Mouse (Mus musculus) kidney, adult 2 months (tissue): ENCODE results near the gene Dppa4. TPM values are rescaled to one million over a fixed set of nuclear protein-coding genes. Genes with fewer than 3 reads are reported as not detected.
"Not testable (repeated sequence)": the region's sequence is repeated elsewhere in the genome, so short reads cannot be mapped to it uniquely, and the experiment has no call there.

Experiments used
- DNase-seq: peaks from one replicate; pipeline ENCODE4 v3.0.0; 2021
- H3K27ac ChIP-seq: fragments of 200-500 bp; 2 replicates; pipeline ENCODE4 v1.5.1; 2012; ENCODE audit warnings: low read depth, low read length, control low read depth, inconsistent platforms; ENCODE audit not compliant: insufficient read depth
- H3K27me3 ChIP-seq: fragments of 200-500 bp; replicated peaks from 2 replicates; pipeline ENCODE4 v1.6.1; 2012; ENCODE audit warnings: mild to moderate bottlenecking, moderate library complexity, low read length, inconsistent platforms; ENCODE audit not compliant: control insufficient read depth, insufficient read depth
- H3K36me3 ChIP-seq: fragments of 200-500 bp; 2 replicates; pipeline ENCODE4 v1.6.1; 2012; ENCODE audit warnings: mild to moderate bottlenecking, moderate library complexity, low read length, inconsistent platforms; ENCODE audit not compliant: control insufficient read depth, insufficient read depth
- H3K4me1 ChIP-seq: fragments of 200-500 bp; 2 replicates; pipeline ENCODE4 v1.6.1; 2011; ENCODE audit warnings: low read length; ENCODE audit not compliant: control insufficient read depth, insufficient read depth
- H3K4me3 ChIP-seq: fragments of 200-500 bp; 2 replicates; pipeline ENCODE4 v1.5.1; 2011; ENCODE audit warnings: mild to moderate bottlenecking, low read depth, low read length, control low read depth; ENCODE audit not compliant: insufficient read depth
- CTCF ChIP-seq: fragments of 200-500 bp; conservative IDR thresholded peaks from 2 replicates; pipeline ENCODE4 v1.5.1; 2011; ENCODE audit warnings: low read depth, mild to moderate bottlenecking, control low read depth, low read length, moderate library complexity, mixed read lengths; ENCODE audit not compliant: insufficient read depth, insufficient read length
- POLR2A ChIP-seq: fragments of 200-500 bp; IDR thresholded peaks from one replicate; pipeline ENCODE4 v1.6.1; 2011; ENCODE audit warnings: low read depth, low read length, control low read depth
- WGBS: fragments of 180-500 bp; shearing (Covaris S2); methylation state at CpG from one replicate; pipeline ENCODE4 v1.1.7; 2018; 5-methylcytosine and 5-hydroxymethylcytosine counted together
- polyA plus RNA-seq: library from polyadenylated mRNA; depleted of rRNA; stranded (reverse); fragments of >200 nt; gene quantifications from 2 replicates; pipeline ENCODE4 v1.2.3, GENCODE M21; 2012

Dppa4 gene
- polyA plus RNA-seq, 1 experiment = not detected

- Histone ChIP-seq H3K4me3 (no peak within 1 kb of the TSS), H3K27me3 (no peaks in the 10 kb centered on the region), H3K4me1 (no peaks in the 10 kb centered on the region), H3K27ac (no peak within 1 kb of the TSS; the same call in 1 of the 2 replicates), H3K36me3 (no peaks in the 10 kb centered on the region)
- TF ChIP-seq POLR2A (no peak), CTCF (no peak)
- DNase-seq = no peak
- 75% methylated on average over 7 of the region's 7 CpGs for WGBS
Observed at GRCm38 (mm10) chr16:48303509-48303908, 20.0 kb downstream of the Dppa4 start, which contains the start of gene Dppa2. Gene Dppa2, plus strand, starts transcription at chr16:48303908.

DNA sequence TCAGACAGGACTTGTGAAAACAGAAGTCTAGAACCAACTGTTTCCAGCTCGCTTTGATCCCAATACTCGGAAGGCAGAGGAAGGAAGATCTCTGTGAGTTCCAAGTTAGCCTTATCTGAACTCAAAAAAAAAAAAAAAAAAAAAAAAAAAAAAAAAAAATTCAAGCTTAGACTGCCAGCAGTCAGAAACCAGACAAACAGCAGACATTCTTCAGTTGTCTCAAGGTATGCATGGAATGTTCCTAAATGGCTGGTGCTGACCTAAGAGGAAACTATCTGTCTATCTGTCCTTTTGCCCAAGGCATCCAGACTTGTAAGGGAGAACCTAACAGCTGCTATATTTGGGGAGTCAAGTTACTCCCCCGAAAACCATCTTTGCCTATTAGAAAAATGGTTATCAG lies 20.4 kb downstream of the Dppa4 start:
- DNase-seq = peak; percentile 27
- Histone ChIP-seq H3K4me1 (no peaks in the 10 kb centered on the region), H3K27ac (no peak overlapping the region; the same call in 1 of the 2 replicates), H3K36me3 (no peaks in the 10 kb centered on the region), H3K4me3 (no peak overlapping the region), H3K27me3 (no peaks in the 10 kb centered on the region)
- TF ChIP-seq POLR2A (no peak), CTCF (no peak)
- WGBS = 61% methylated on average over 3 of the region's 3 CpGs

- WGBS = 92% methylated on average over 10 of the region's 10 CpGs
- H3K27ac ChIP-seq, H3K4me1 ChIP-seq, H3K27me3 ChIP-seq, H3K36me3 ChIP-seq, H3K4me3 ChIP-seq, DNase-seq: not testable (repeated sequence)
Observed at GRCm38 (mm10) chr16:48308916-48309315, 25.4 kb downstream of the Dppa4 start.

DNA sequence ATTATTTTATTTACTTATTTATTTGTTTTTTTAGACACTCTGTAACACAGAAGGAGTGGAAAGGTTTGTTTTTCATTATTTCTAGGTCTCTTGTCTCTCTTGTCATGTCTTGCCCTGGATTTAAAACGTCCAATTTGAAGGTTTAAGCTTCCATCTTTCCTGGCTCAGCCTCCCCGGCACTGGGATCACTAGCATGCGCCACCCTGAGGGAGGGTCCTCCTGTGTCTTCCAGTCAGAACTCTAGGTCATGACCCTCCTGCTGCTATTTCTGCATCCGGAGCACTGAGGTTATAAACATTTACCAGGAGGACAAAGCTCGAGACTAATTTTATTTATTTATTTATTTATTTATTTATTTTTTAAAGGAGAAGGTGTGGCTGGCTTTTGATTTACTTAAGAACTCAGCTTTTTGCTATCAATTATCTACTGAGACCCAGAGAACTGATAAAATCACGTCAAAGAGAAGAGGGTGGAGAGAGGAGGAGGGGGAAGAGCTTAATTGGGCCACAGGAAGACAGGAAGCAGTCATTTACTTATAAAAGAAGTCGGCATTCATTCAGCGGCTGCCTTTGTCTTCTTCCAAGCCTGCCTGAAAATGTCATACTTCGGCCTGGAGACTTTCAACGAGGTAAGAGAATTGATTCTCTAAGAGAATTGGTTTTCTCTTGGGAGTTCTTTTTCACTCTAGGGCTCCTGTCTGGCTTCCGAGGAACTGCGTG lies 26.5 kb downstream of the Dppa4 start:
- 78% methylated on average over 12 of the region's 12 CpGs for WGBS
- no peaks in the 10 kb centered on the region for H3K4me1 ChIP-seq
- TF ChIP-seq POLR2A (no peak), CTCF (no peak)
- H3K4me3 ChIP-seq = no peak overlapping the region
- DNase-seq = no peak
- H3K36me3 ChIP-seq = no peaks in the 10 kb centered on the region
- no peak overlapping the region for H3K27ac ChIP-seq
- H3K27me3 ChIP-seq = no peaks in the 10 kb centered on the region

- TF ChIP-seq POLR2A = no peak
- TF ChIP-seq CTCF = no peak
- DNase-seq = no peak
- no peaks in the 10 kb centered on the region for H3K36me3 ChIP-seq
- H3K27ac ChIP-seq = no peak overlapping the region
- H3K4me3 ChIP-seq = no peak overlapping the region
- H3K4me1 ChIP-seq = no peaks in the 10 kb centered on the region
- WGBS = 91% methylated on average over 3 of the region's 3 CpGs
- H3K27me3 ChIP-seq = no peaks in the 10 kb centered on the region
Observed at GRCm38 (mm10) chr16:48315294-48315693, 31.8 kb downstream of the Dppa4 start.

DNA sequence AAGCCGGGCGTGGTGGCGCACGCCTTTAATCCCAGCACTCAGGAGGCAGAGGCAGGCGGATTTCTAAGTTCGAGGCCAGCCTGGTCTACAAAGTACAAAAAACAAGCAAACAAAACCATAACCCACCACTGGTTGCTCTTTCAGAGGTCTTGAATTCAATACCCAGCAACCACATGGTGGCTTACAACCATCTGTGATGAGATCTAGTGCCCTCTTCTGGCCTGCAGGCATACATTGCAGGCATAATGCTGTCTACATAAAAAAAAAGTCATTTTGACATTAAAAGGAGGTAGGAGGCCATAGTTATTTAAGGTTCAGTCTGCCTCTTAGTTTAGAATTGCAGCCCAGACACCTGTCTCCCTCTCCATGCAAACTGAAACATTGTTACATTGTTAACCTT lies 37.2 kb downstream of the Dppa4 start:
- no peak overlapping the region for H3K27ac ChIP-seq
- no peak for DNase-seq
- no peaks in the 10 kb centered on the region for H3K36me3 ChIP-seq
- no peaks in the 10 kb centered on the region for H3K27me3 ChIP-seq
- TF ChIP-seq POLR2A (no peak), CTCF (0 out of 2 replicates have a peak, but pooled peaks have one; percentile 4)
- H3K4me3 ChIP-seq = no peak overlapping the region
- H3K4me1 ChIP-seq = no peaks in the 10 kb centered on the region
- WGBS = 96% methylated on average over 6 of the region's 6 CpGs

DNA sequence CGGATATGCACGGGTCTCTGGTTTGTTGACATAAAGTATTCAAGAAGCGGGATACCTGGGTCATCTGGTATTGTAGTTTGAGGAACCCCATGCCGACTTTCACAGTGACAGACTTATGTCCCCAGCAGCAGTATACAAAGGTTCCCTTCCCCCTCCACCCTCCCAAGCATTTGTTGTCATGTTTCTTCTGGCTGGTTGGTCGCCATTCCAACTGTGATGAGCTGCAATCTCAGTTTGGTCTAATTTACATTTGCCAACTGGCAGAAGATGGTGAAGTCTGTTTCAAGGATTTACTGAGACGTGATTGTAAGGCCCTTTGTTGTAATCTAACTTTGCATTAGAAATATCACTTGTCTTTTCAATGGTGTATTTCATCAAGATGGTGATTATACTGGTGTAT lies 39.6 kb downstream of the Dppa4 start:
- no peaks in the 10 kb centered on the region for H3K27me3 ChIP-seq
- no peak for DNase-seq
- no peak for TF ChIP-seq CTCF
- TF ChIP-seq POLR2A = no peak
- WGBS = 65% methylated on average over 6 of the region's 6 CpGs
- H3K27ac ChIP-seq = no peak overlapping the region
- no peaks in the 10 kb centered on the region for H3K4me1 ChIP-seq
- no peaks in the 10 kb centered on the region for H3K36me3 ChIP-seq
- H3K4me3 ChIP-seq = no peak overlapping the region
